Mouse (Mus musculus) spleen, adult 18-20 months (tissue): ENCODE measurements around the gene Gm21094.
"Not testable (repeated sequence)": the region's sequence is repeated elsewhere in the genome, so short reads cannot be mapped to it uniquely, and the experiment has no call there.

Experiments
- DNase-seq, 2 experiments: peaks; one replicate each; pipeline ENCODE4 v3.0.0; 2022; ENCODE audit warnings: mixed read lengths in 2 of 2

The Gm21094 gene

GRCm38 (mm10) chrY:32620343-32620742 is at the start of gene Gm21094:
Gm21094 (minus strand) TSS chrY:32620443.
- not testable (repeated sequence) for DNase-seq
